Mouse (Mus musculus): ENCODE measurements around the gene Wwp2.
A peak's percentile ranks its signal among the peaks of the same experiment; 100 is the strongest.

GRCm38 (mm10) chr8:107546154-107546553 is 110.0 kb downstream of the Wwp2 start:
- TF ChIP-seq USF1 (IDR thresholded peaks at IDR 0.05; ENCODE audit: low read depth) (no peak), POLR2A (IDR thresholded peaks at IDR 0.05; ENCODE audit: insufficient read length, low read depth) (no peak), TCF12 (IDR thresholded peaks at IDR 0.05; ENCODE audit: insufficient read depth, poor library complexity, severe bottlenecking) (peak; percentile 6), E2F4 (IDR thresholded peaks at IDR 0.05; ENCODE audit: insufficient read depth) (no peak), MAX (IDR thresholded peaks at IDR 0.05; ENCODE audit: low read depth) (no peak)

All from myocyte (in vitro differentiated cells).